Mouse (Mus musculus) liver, adult 2 months (tissue): Measurements from ENCODE around the gene Ppp1r1b.

Source experiments
- CTCF ChIP-seq: fragments of 200-500 bp; IDR thresholded peaks from 2 replicates; pipeline ENCODE4 v1.5.1; 2011; ENCODE audit warnings: low read depth, low read length, control low read depth
- POLR2A ChIP-seq: fragments of 200-500 bp; IDR thresholded peaks from 2 replicates; pipeline ENCODE4 v1.6.1; 2011; ENCODE audit warnings: low read length, control low read depth; ENCODE audit not compliant: insufficient read depth; ENCODE audit errors: extremely low read depth

- TF ChIP-seq CTCF (no peak), POLR2A (no peak)
Measured at GRCm38 (mm10) chr11:98367863-98368186, 19.6 kb downstream of the Ppp1r1b start.
